Mouse (Mus musculus) forelimb bud, embryonic 11.5 days (tissue): ENCODE results near the gene St5.

Source experiments
- DNase-seq: peaks from one replicate; pipeline ENCODE4 v3.0.0-alpha.2; 2012; ENCODE audit warnings: low read depth, low spot score

St5 gene

DNA sequence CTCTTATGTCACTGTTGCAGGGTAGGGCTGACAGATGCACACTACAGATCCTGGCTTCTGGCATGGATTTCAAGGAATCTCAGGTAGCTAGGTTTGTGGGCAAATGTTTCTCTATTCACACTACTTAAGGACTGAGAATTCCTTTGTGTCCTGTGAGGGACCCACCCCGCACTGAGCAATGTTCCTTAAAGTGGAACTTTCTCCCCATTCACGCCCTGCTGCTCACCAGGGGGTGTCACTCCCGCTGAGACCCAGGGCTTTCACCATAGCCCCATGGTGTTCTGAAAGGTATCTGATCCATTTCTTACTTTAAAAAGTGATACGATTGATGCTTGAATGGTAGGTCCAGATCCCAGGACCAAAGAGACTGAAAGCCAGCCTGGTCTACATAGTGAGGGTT lies 684 bp downstream of the St5 start:
- DNase-seq = no peak

DNA sequence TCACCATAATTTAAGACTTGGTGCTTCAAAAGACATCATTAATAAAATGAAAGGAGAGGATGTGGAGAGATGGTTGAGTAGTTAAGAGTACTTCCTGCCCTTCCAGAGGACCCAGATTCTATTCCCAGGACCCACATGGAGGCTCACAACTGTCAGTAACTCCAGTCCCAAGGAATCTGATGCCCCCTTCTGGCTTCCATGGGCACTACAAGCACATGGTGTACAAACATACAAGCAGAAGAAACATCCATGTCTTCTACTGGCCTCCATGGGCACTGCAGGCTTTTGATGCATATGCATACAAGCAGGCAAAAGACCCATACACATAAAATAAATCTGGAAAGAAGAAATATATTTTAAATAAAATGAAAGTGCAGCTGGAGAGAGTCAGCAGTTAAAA lies 3.2 kb downstream of the St5 start:
- DNase-seq = no peak

DNA sequence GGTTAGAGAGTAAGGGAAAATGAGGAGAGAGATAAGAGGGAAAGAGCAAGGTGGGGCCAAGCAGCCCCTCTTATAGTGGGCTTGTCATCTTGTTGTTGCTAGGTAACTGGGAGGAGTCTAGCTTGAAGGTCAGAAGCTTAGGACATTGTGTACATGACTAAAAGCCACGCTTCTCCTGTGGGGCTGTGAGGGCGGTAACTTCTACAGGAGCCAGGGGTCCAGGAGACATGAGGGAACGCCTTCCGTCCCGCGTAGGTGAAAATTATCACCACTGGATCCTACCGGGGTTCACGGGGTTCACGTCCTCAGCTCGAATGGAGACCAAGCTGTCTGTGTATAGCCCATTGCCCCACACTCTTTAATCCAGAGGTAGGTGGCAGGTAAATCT lies 8.1 kb downstream of the St5 start:
- no peak for DNase-seq

DNA sequence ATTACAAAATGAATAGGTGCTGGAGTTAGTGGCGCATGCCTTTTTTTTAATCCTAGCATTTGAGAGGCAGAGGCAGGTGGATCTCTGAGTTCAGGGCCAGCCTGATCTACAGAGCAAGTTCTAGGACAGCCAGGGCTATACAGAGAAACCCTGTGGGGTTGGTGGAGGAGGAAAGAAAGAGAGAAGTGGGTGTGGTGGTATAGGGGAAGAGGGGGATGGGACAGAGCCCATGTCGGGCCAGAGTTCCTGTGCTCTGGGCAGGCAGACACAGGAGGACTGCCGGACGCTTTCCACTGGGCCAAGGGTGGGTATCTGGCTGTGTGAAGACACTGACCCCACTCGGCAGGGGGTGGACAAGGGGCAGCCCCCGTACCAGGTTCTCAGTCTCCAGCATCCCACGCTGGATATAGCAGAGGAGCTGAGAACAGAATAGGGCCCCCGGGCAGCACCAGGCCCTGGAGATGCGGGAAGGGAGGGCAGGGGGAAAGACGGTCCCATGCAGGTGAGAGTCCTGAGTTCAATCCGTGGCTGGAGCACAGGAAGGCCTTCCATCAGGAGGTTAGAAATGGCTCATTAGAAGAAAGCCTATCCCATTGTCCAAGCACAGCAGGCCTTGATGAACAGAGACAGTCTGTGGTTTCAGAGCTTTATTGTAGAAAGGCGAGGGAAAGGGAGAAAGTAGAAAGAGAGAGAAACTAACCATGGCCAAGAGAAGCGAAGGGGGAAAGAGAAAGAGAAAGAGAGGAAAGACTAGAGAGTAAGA lies 8.6 kb downstream of the St5 start:
- DNase-seq = no peak

DNA sequence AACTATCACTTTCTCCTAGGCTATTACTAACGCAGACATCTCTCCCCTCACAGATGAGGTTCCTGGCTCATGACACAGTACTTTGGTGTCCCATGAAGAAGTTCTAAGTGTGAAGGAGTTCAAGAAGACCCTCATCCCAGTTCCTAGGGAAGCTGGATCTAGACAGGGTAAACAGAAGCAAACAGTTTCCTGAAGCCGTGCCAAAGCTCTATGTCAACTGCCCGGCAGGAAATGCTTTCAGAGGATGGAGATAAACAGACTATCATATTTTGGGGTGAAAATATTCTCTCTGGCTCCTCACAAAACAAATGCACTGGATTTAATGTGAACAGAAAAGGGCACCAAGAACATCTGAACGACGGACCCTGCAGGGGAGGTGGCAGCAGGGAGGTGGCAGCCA lies 12.4 kb downstream of the St5 start:
- DNase-seq = no peak

DNA sequence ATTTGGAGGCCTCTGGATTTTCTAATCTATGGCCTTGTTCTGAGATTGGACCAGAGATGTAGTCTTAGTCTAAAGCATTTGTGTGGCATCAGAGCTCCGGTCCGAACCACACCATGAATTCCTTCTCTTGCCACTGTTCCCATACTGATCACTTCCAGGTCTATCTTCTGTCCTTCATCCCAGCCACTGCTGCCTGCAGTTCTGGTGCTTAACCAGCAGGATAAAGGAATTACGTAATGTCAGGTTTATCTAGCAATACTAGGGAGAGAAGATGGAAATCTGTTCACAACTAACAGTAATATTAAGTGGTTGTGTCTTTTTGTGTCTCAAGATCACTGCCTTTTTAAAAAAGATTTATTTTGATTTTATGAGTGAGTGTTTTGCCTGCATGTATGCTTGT lies 13.3 kb downstream of the St5 start:
- no peak for DNase-seq

DNA sequence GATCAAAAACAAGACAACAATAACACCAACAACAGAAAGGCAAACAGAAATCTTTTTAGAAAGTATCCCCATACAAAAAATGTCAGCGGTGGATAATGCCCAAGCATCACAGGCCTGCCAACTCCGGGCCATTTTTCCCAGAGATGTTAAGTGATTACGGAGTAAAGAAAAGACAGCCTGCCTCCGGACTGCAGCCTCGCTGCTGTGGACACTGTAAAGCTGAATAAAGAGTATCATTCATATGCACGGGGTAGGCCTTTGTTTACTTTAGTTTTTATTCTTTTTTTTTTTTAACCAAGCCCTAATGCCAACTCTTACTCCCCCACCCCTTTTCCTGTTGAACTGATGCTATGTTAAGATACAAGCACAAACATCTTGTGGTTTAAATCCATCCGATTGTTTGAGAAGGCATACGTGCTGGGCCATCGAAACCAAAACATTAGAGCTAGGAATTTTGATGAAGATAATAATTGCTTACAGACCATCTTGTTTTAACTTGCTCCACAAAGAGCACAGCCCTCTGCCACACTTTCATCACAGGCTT lies 16.7 kb downstream of the St5 start:
- no peak for DNase-seq

DNA sequence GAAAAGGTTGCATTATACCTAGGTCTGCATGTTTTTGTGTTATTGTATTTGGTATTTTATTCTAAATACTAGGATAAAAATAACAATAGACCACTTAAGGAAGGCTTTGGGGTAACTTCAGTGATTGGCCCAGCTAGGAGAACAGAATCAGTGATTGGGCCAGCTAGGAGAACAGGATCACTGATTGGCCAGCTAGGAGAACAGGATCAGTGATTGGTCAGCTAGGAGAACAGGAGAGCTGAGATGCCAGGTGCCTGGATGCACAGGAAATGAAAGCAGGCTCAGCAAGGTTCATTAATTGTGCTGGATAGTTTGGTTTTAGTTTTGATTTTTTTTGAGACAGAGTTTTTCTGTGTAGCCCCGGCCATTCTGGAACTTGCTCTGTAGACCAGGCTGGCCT lies 22.5 kb downstream of the St5 start:
- no peak for DNase-seq

DNA sequence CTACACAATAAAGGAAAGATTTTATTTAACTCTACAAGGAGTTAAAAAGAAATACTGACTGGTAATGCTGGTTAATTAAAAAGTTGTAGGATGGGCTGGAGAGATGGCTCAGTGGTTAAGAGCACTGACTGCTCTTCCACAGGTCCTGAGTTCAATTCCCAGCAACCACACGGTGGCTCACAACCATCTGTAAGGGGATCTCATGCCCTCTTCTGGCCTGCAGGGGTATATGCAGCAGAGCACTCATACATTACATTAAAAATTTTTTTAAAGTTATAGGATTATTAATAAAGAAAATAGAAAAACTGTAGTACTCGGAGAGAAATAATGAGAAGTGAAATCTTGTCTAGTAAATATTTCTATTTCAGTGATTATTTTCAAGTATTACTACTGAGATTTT lies 23.1 kb downstream of the St5 start:
- DNase-seq = no peak

DNA sequence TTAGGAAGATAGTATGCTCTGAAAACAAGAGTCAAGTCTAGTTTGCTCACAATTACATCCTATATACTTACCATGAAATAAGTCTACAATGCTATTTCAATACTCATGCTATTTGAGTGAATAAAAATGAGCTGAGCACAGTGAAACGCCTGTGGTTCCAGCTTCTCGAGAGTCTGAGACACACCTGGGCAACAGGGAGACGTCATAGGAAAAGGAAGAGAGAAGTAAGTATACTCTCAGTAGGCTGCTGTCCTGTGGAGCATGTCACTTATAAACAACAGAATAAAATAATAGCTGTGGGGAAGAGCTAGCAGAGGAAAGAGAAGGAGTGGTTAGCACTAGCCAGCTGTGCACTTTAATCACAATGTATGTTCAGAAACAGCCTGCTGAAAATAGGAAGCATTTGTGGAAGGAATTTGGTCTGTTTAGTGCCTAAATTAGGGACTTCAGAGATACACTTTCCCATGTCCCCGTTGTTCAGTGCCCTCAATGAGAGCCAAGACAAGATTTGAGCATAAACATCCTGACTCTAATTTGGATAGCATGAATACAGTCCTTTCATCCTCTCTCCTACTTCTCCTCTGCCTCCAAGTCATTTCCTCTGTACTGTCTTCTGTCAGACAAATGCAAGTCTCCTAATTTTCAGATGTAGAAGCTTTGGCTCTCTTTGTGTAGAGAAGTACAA lies 28.3 kb downstream of the St5 start:
- DNase-seq = no peak

DNA sequence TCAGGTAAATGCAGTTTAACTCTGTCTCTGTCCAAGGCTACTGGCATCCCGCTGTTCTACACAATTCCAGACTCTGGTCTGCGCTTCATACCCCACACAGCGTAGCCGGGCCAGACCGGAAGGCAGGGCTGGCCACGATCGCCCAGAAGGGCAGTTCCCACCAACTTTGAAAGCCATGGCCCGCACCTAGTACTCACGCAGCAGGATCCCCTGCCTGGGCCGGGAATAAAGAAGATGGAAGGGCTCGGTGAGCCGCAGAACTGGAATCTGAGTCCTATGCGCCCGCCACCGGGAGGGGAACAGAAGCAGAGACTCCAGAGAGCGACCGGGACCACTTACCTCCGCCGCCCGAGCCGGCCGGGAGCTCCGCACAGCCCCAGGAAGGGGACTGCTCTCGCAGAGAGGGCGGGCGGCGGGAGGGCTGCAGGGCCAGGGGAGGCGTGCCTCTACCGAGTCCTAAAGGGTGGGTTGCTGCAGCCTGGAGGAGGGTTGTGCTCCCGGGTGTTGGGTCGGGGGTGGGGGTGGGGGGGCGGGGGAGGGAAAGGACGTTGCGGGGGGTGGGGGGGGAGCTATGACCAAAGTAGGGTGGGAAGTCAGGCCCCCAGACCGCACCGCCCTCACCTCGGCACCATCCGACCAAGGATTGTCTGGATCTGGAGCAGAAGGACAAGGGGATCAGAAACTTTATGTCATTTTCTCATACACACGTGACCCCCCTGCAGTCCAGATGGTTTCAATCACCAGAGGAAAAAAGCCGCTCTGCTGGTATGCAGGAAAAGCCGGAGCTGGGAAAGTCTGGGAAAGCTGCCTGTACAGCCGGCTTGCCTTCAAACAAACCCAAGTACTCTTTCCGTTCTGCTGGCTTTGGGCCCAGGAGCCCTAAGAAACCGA lies 31.6 kb downstream of the St5 start:
- peak; percentile 94 for DNase-seq

DNA sequence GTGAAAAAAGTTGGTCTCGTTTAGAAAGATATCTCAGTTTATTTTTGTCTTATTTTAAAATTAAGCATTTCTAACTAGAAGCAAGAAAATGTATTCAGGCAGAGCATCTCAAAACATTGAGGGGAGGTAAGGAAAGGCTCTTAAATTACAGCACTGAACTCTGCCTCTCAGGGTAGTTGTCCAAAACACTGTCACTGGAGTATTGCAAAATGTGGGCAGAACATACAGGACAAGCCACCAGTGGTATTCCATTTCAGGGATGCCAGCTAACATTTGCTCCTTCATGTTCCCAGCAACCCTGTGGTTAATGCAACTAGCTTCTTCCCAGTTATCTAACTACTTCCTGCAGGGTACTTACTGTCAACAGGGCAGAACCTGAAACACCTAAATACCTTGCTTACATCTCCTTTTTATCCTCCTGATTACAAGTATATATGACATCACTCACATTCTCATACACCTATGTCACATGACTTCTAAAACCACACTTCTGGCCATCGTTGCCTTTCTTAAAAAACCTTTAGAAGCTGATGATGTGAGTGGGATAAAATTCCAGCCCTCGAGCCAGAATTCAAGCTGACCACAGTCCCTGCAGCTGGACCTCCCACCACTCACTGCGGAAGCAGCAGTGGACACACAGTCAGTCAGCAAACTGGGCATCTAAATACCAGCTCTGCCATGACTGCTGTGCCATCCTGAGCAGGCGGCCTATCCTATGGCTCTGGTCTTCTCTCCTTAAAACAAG lies 33.8 kb downstream of the St5 start:
- DNase-seq = no peak

DNA sequence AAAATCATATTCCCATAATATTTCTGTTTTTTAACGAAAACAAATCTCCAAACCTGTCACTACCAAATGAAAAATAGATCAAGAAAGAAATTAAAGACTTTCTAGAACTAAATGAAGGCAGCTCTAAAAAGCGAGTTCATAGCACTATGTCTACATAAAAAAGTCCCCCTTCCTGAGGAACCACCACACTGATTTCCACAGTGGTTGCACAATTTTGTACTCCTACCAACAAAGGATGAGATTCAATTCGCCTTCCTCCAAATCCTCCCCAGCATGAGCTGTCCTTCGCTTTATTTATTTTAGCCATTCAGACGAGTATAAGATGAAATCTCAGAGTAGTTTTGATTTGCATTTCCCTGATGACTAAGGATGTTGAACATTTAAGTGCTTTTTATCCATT lies 36.7 kb downstream of the St5 start:
- no peak for DNase-seq

DNA sequence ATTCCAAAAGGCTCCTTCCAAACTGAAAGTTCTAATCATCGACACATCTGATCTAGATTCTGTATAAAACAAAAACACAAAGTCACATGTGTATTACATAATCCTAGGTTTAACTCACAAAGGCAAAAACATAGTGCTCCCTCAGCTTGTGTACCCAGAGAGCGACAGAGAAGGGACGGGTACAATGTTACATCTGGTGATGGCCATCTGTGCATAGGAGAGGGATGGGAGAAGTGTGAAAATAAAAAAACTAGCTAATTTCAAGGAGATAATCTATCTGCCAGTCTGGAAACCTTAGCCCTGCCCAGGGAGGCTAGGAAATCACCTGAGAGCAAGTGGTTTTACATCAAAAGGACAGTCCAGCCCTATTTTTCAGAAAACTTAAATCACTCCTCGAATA lies 40.8 kb downstream of the St5 start:
- DNase-seq = no peak

DNA sequence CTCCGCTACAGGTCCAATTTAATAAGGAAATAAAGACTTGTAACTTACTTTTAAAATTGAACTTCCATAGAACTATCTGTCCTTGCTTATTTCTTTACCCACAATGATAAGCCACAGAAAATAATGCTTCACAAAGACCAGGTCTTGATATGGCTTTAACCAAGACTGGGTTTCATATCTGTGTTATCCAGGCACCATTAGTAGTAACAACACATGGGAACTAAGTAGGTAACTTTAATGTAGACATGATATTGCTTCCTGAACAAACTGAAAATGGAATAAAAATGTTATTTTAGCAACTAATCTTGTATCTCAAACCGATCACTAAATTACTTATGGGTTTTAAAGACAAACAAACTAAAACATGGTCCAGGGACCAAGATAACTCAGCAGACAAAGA lies 44.1 kb downstream of the St5 start:
- no peak for DNase-seq

DNA sequence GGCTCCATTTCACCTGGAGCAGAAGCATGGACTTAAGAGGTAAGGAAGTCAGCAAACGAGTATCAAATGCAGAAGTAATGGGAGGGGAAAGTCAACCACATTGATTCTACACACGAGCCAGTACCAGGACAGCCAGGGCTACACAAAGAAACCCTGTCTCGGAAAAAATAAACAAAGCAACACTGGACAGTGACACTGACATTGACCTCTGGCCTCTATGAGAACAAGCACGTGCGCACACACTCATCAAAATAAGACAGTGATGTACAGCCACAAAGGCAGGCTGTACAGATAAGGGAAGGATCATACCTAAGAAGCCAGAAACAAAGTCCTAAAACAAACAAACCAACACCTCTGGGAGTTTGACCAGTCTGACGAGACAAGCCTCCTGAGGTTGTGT lies 45.5 kb downstream of the St5 start:
- DNase-seq = no peak

DNA sequence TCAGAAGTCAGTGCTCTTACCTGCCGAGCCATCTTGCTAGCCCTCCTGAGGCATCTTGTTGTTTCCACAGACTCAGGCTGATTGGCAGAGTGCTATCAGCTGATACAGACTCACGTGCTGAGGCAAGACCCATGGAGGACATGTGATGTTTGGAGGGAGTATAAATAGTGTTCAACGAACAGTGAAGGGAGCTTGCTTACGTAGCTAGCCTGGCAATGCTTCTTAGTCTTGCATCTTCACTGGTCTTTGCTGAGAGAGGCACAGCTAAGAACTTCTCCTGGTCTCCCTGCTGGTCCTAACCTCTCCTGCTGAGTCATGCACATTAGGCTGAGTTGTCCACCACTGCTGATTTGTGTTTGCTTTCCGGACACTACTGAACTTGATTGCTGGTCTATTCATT lies 48.5 kb downstream of the St5 start:
- DNase-seq = no peak

DNA sequence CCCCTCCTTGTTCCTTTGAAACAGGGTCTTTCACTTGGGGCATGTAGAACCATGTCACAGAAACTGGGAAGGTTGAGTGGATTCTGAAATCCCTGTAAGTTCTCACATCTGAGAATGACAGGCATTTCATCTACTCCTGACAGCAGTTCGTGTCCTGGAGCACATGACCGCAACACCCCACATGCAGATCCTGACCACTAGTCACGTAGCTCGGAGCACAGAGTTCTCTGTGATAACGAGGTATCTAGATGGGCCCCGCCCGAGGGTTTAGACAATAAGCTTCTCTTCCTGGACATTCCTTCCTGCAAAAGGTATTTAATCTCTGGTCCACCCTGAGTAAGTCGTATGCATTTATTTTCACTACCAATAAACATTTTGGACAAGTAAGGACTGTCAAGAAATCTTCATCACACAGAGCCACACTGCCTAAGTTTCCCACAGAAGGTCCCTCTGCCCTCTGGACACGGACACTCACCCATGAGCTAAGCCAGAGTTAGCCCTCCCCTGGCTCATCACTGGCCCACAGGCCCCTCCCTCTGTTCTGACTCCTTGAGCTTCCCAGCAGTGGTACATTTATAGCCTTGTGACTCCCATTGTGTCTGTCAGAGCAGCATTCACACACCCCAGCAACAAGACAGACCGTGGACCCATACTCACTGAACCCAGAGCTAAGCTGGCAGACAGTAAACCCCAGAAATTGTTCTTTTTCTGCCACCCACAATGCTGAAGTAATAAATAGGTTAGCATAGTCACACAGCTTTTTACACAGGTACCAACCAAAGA lies 54.4 kb downstream of the St5 start:
- no peak for DNase-seq

DNA sequence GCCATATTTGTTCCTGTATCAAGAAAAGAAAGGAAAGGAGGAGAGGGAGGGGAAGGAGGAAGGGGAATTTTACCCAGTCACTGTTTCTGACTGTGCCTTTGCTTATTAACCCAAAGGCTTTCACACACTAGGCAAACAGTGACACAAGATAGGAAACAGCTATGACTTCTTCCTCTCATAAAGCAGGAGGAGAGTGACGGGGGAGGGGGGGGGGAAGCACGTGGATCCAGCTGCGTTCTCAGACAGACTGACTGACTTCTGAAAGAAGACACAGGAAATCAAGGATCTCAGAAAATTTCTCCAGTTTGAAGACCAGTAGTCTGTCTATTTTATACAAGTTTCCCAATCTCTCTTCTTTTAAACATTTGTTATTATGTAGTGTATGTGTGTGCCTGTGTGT lies 56.8 kb downstream of the St5 start:
- no peak for DNase-seq

DNA sequence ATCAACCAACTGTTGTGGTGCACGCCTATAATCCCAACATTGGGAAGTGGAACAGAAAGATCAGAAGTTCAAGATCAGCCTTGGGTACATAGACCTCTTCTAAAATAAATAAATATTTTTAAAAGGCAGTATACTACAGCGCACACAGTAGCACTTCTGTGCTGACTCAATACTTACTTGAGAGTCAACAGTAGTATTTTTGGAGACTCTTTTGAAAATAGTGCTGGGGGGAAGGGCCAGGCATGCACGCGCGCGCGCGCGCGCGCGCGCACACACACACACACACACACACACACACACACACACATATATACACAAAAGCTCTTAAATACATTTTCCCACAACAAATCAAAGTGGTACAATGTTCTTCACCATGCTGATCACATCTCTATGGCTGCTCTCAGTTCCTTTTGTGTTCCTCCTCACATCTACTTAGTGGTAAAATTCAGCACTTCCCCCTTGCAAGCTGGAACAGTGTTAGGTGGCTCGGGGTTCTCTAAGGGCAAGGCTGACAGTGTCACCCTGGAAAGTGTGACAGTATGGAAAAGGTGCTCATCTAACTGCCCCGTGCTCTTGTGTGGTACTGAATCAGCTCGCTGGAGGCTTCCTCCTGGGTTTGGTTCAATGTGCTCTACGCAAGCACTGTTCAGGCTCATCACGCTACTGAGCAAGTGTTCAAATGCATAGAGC lies 60.0 kb downstream of the St5 start:
- no peak for DNase-seq
